Mouse (Mus musculus): ENCODE measurements around the gene Olfr589.
"Not testable (repeated sequence)": the region's sequence is repeated elsewhere in the genome, so short reads cannot be mapped to it uniquely, and the experiment has no call there.

Gene Olfr589

GRCm38 (mm10) chr7:103156256-103156655, at the start of gene Olfr589:
Gene Olfr589, minus strand, starts transcription at chr7:103156356.
- no peak for DNase-seq

GRCm38 (mm10) chr7:103184503-103184902, 28.3 kb upstream of the Olfr589 start, which contains the start of gene Olfr592:
Gene Olfr592, plus strand, starts transcription at chr7:103184803.
- DNase-seq = not testable (repeated sequence)

DNA sequence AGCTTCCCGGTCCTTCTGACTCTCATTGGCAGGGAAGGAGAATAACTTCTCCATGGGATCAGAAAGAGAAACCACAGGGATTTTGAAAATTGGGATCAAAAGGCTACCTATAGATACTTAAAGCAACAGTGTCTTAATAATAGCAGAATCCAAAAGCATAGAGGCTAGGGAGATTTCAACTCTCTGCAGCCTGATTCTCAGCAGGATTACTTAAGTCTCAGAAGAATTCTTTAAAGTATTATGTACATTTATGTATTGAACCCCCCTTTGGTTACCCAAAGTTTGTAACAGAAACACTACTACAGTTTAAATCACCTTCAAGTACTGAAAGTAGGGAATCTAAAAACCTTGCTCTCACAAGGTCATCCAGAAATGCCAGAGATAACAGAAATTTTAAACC, 22.1 kb upstream of the Olfr589 start, which contains the start of gene Olfr591:
Gene Olfr591, minus strand, starts transcription at position 101 of the 400 bp plus-strand sequence.
- DNase-seq = no peak

DNA sequence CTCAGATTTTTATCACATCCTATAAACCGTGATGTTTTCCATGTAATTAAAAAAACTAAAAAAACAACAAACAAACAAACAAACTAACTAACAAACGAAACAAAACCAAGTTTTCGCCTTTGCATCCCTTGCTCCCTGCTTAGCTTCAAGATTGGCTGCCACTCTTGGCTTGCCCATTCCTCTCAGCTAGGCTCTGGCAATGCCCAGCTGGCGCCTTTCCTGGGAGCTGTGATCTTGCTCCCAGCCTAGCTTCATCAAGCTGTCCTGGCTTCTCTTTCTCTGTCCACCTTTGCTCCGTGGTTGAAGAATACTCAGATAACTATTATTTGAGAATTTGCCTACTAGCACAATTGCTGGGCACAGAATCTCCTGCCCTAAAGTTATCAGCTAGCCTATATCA, 13.5 kb upstream of the Olfr589 start:
- no peak for DNase-seq

- no peak for DNase-seq
Observed at GRCm38 (mm10) chr7:103140579-103140978, 15.6 kb downstream of the Olfr589 start, which contains the start of gene Olfr588-ps1. Gene Olfr588-ps1, plus strand, starts transcription at chr7:103140879.

GRCm38 (mm10) chr7:103125538-103125937, 30.6 kb downstream of the Olfr589 start, which contains the start of gene Olfr586:
Gene Olfr586, minus strand, starts transcription at chr7:103125638.
- no peak for DNase-seq

- no peak for DNase-seq
Observed at GRCm38 (mm10) chr7:103119406-103119805, 36.8 kb downstream of the Olfr589 start.
